Mouse (Mus musculus) megakaryocyte, adult 5-6 weeks (primary cell): ENCODE measurements around the gene Amd1. TPM values are rescaled to one million over a fixed set of nuclear protein-coding genes. Genes with fewer than 3 reads are reported as not detected.
A peak's percentile ranks its signal among the peaks of the same experiment; 100 is the strongest.

Experiments used
- ATAC-seq: 2 replicates; pipeline ENCODE4 v1.8.0; 2016; ENCODE audit warnings: mild to moderate bottlenecking, inconsistent platforms; ENCODE audit not compliant: poor library complexity, severe bottlenecking
- total RNA-seq, 2 experiments: library from RNA; stranded (forward) in 1 of 2; stranded (reverse) in 1 of 2; fragments of 153-499, 151-499 nt in 1 of 2; fragments of 221-1000, 200-1000 nt in 1 of 2; gene quantifications; 2 replicates each; pipeline versions ENCODE4 v1.2.3 to v1.2.4; 2015 to 2017

The Amd1 gene
- total RNA-seq (2015) = 62.7 and 67.7 TPM in 2 replicates
- total RNA-seq (2017) = 76.9 and 77.4 TPM in 2 replicates

GRCm38 (mm10) chr10:40302140-40302985 is at the start of gene Amd1:
Gene Amd1, minus strand, starts transcription at chr10:40302186.
- peak; percentile 96 for ATAC-seq

DNA sequence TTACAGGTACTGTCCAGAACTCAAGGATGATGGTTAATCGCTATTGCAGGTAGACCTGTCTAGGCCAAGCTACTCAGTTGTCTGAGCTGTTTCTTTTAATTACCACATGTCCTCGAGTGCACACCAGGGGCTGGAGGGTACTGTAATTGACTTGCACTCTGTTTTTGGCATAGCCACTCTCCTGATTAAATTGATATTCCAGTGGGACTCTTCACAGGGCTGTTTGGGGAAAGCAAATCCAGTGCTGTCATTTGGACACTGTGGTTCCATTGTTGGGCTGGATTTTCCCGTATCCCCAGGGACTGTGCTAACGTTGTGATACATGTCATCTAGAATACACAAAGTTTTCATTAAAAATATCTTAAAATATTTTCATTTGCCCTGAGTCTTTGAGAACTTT is 49.2 kb upstream of the Amd1 start:
- ATAC-seq = no peak

GRCm38 (mm10) chr10:40350245-40350932 is 48.4 kb upstream of the Amd1 start:
- no peak for ATAC-seq

- ATAC-seq = no peak
Measured at GRCm38 (mm10) chr10:40349631-40350177, 47.7 kb upstream of the Amd1 start.

GRCm38 (mm10) chr10:40348566-40349536 is 46.9 kb upstream of the Amd1 start:
- ATAC-seq = peak; percentile 82

DNA sequence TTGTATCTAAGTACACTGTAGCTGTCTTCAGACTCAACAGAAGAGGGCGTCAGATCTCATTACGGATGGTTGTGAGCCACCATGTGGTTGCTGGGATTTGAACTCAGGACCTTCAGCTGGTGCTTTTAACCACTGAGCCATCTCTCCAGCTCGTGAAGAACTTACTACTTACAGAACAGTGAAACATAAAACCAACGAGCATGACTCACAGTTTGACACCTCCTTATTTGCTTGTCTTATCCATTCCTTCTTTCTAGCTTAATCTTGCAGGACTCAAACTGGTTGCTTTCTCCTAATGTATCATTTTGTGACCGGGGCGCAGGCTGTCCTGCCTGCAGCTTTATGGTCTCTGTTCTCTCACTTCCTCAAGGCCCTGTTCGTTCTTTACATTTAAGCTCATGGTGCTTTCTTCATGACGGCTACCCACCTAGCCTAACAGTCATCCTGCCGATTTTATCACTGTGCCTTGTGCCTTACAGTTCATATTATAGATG is 45.5 kb upstream of the Amd1 start:
- no peak for ATAC-seq

DNA sequence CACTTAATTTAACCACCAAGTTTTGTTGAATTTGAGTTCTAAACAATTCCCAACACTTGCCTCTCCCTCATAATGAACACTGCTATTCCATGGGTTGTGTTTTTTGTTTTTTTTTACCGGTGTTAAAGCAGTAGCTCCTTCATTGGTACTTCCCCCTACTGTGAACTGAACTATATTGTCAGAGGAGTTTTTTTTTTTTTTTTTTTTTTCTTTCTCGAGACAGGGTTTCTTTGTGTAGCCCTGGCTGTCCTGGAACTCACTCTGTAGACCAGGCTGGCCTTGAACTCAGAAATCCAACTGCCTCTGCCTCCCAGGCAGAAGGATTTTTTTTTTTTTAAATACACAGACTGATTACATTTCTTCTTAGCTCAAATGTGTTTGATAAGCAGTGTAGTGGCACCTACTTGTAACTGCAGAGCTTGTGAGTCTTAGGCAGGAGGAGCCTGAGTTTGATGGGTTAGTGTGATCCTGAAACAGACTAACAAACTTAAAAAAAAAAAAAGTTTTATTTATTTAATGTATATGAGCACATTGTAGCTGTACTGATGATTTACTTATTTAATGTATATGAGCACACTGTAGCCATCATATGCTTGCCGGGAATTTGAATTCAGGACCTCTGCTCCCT is 44.9 kb upstream of the Amd1 start:
- ATAC-seq = no peak

DNA sequence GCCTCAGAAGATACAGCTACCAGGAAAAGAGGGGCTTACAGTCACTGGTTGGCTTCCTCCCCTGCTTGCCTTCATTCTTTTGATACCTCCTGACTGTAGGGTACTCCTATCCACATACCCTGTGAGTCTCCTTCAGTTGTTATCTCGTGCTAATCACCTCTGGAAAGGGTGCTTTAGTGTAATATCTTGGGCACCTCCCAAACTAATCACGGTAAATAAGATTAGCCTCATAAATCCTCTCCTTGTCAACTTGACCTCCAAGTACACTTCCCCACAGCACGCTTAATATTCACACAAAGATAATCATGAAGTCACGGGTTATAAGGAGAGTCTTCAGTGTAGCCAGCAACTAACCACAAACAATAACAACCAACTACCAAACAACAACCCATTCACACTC is 40.0 kb upstream of the Amd1 start:
- no peak for ATAC-seq

DNA sequence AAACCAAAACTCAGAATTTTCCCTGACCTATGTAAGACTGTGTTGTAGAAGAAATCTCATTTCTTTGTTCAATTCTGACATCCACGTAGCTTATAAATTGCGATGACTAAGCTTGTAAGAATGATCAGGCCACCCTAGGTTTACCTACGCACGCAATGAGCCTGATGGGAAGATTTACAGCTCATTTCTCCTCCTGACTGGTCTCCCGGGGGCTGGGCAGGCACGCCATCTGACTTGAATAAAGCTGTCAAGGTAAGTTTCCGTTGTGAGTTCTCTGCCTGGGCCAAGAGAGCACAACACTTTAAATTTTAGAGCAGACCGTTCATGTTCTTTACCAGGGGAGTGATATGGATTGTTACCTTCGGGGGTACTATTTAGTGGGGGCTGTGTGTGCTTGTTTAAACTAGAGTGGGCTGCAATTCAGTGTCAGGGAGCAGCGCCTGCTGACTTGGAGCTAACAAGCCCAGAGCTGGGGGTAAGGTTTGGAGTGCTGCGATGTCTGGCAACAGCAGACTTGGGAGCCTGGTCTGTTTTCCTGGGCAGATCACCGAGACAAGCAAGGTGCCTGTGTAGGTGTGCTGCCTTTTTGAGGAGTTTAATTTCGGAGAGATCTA is 37.5 kb upstream of the Amd1 start, which contains the start of gene Cdk19:
TSS of gene Cdk19 (plus strand) at position 214 of the 614 bp plus-strand sequence.
- ATAC-seq = no peak

DNA sequence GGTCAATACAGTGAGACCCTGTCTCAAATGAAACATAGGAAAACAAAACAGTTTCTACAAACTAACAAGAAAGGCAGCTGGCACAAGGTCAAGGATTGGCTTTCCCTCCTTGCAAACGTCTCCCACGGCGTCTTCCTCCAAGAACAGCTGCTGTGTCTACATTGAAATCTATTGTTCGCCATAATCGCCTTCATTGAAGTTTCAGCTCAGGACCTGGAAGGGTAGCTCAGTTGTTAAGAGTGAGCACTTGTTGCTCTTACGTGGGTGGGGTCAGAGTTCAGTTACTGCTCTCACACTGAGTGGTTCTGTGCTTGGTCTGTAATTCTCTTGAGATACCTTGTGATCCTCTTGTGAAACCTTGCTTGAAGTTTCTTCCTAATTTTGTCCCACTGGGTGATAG is 30.9 kb upstream of the Amd1 start:
- no peak for ATAC-seq

DNA sequence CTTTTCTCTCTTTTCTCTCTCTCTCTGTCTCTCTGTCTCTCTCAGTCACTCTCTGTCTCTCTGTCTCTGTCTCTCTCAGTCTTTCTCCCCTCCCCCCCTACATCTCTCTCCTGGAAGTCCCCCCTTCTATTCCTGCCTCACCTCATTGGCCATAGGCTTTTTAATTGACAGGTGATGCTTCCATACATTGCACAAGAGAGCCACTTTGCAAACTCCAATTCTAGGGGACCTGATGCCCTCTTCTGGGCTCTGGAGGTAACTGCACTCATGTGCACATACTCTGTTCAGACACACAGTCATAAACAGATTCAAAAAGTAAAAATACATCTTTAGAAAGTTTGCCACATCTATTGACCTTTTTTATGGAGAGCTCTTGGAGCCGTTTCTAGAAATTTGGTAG is 28.3 kb upstream of the Amd1 start:
- ATAC-seq = no peak

DNA sequence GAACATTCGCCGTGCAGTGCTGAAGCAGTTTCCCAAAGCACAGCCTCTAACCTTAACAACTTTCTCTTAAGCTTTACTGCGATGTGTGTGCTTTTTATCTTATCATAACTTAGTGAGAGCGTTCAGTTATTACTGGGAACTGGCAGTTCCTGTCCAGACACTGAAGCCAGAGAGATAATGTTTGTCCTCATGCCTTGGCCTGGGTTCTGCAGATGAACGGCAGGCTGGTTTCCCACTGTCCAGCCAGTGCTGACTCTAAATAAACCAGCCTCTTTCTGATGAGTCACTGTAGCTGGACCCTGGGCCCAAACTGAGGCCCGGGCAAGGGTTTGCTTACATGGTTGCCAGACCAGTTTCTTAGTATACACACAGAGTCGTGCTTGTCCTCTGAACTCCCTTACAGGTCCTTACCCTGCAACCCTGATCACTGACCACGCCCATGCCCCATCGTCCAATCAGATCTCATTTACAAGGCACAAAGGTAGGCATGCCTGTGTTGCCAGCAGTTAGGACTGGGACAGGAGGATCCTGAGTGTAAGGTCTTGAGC is 26.1 kb upstream of the Amd1 start:
- ATAC-seq = no peak

DNA sequence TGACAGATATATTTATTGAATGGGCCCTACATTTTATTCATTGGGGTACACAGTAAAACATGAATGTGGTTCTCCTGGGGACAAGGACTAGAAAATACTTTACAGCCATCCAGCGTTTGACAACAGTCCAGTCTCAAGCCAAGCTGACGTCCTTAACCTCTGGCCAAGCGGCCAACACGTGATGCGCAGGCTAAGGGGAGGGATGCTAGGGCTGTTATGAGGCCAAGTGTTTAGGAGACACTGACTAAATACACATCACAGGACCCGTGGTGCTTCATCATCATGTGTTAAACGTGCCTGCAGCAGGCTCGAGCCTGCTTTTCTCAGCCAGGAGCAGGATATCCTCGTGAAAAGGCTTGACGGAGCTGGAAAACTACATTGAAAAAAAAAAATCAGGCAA is 18.3 kb upstream of the Amd1 start:
- no peak for ATAC-seq

- ATAC-seq = peak; percentile 73; the same call in 1 of the 2 replicates
Measured at GRCm38 (mm10) chr10:40316841-40317585, 15.0 kb upstream of the Amd1 start.

- ATAC-seq = no peak
Measured at GRCm38 (mm10) chr10:40312781-40313180, 10.8 kb upstream of the Amd1 start.

- peak; percentile 96 for ATAC-seq
Measured at GRCm38 (mm10) chr10:40309884-40310635, 8.1 kb upstream of the Amd1 start.

DNA sequence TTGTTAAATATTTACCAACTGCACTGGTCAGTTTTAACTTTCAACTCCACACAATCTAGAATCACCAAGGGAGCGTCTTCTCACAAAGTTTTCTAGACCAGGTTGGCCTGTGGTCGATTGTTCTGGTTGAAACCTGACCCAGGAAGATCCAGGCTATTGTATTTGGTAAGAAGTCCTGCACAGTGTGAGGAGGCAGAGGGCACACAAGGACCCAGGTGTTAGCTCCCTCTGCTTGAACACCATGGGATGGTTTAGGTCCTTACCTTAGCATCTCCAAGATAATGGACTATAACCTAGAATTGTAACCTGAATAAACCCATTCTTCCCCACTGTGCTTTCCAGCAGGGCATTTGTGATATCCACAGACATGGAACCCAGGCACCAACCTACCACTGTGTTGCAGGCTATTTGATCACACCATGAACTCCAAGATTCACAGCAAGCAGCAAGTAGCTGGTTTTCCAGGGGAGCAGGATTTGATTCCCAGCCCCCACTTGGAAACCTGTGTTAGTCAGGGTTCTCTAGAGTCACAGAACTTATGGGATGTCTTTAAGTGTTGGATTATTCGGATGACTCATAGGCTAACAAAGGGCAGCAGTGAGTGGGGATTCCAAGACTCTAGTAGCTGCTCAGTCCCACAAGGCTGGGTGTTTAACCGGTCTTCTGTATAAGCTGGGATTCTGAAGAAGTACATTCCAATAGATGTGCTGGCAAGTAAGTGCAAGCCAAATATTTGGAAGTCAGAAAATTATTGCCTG is 6.0 kb upstream of the Amd1 start:
- ATAC-seq = no peak
